Mouse (Mus musculus) MEL (cell line): ENCODE results near the gene Ets1. TPM values are rescaled to one million over a fixed set of nuclear protein-coding genes. Genes with fewer than 3 reads are reported as not detected.

ENCODE experiments used
- DNase-seq: peaks from one replicate; pipeline ENCODE4 v3.0.0; 2011; ENCODE audit warnings: low read depth, low spot score
- H3K27ac ChIP-seq: 2 replicates; pipeline ENCODE4 v1.5.1; 2012; ENCODE audit warnings: low read depth, mild to moderate bottlenecking, control low read depth, low read length, moderate library complexity; ENCODE audit not compliant: control insufficient read depth
- H3K27me3 ChIP-seq, 2 experiments: fragments of 150-350 bp in 1 of 2; sonication (generic) in 1 of 2; 2 replicates each; pipeline ENCODE4 v1.6.1; 2012; ENCODE audit warnings: low read length in 2 of 2, mild to moderate bottlenecking in 2 of 2, improper control_type of control experiment in 1 of 2, moderate library complexity in 1 of 2; ENCODE audit not compliant: insufficient read depth in 2 of 2, control insufficient read depth in 1 of 2
- H3K36me3 ChIP-seq, 2 experiments: 2 replicates each; pipeline ENCODE4 v1.6.1; 2012 to 2014; ENCODE audit warnings: low read length in 2 of 2, improper control_type of control experiment in 1 of 2, inconsistent platforms in 1 of 2, mild to moderate bottlenecking in 1 of 2; ENCODE audit not compliant: insufficient read depth in 2 of 2, control insufficient read depth in 1 of 2
- H3K4me1 ChIP-seq, 2 experiments: fragments of 150-350 bp in 1 of 2; sonication (generic) in 1 of 2; 2 replicates each; pipeline ENCODE4 v1.6.1; 2012; ENCODE audit warnings: low read length in 2 of 2, improper control_type of control experiment in 1 of 2, mild to moderate bottlenecking in 1 of 2; ENCODE audit not compliant: insufficient read depth in 2 of 2, control insufficient read depth in 1 of 2
- H3K4me3 ChIP-seq, 2 experiments: fragments of 150-350 bp in 1 of 2; sonication (generic) in 1 of 2; 2 replicates each; pipeline ENCODE4 v1.5.1; 2012; ENCODE audit warnings: low read depth in 2 of 2, low read length in 2 of 2, mild to moderate bottlenecking in 2 of 2, moderate library complexity in 2 of 2, control low read depth in 1 of 2, improper control_type of control experiment in 1 of 2; ENCODE audit not compliant: control insufficient read depth in 1 of 2, insufficient read depth in 1 of 2
- H3K79me2 ChIP-seq: 2 replicates; pipeline ENCODE4 v1.6.1; 2012; ENCODE audit warnings: mild to moderate bottlenecking, low read length, moderate library complexity; ENCODE audit not compliant: control insufficient read depth, poor library complexity, insufficient read depth
- H3K9ac ChIP-seq: 2 replicates; pipeline ENCODE4 v1.6.1; 2012; ENCODE audit warnings: low read depth, mild to moderate bottlenecking, control low read depth, low read length, moderate library complexity; ENCODE audit not compliant: control insufficient read depth, poor library complexity, severe bottlenecking
- H3K9me3 ChIP-seq: fragments of 150-350 bp; sonication (generic); replicated peaks from 2 replicates; pipeline ENCODE4 v1.6.1; 2012; ENCODE audit warnings: mild to moderate bottlenecking, low read length, improper control_type of control experiment, moderate library complexity; ENCODE audit not compliant: insufficient read depth
- CHD1 ChIP-seq: IDR thresholded peaks from 2 replicates; pipeline ENCODE4 v1.6.1; 2012; ENCODE audit warnings: low read depth, mild to moderate bottlenecking, inconsistent platforms, low read length, improper control_type of control experiment
- CHD2 ChIP-seq: IDR thresholded peaks from 2 replicates; pipeline ENCODE4 v1.6.1; 2011; ENCODE audit warnings: low read length, improper control_type of control experiment
- CTCF ChIP-seq, 3 experiments: IDR thresholded peaks in 2 of 3; conservative IDR thresholded peaks in 1 of 3; 2 replicates each; pipeline ENCODE4 v1.5.1; 2011 to 2012; ENCODE audit warnings: low read length in 3 of 3, low read depth in 2 of 3, mild to moderate bottlenecking in 2 of 3, improper control_type of control experiment in 1 of 3, inconsistent platforms in 1 of 3, mixed read lengths in 1 of 3, moderate library complexity in 1 of 3; ENCODE audit not compliant: control insufficient read depth in 1 of 3, insufficient read depth in 1 of 3, poor library complexity in 1 of 3, severe bottlenecking in 1 of 3
- E2F4 ChIP-seq: IDR thresholded peaks from 2 replicates; pipeline ENCODE4 v1.6.1; 2011; ENCODE audit warnings: low read depth, low read length, improper control_type of control experiment, borderline replicate concordance
- EP300 ChIP-seq, 2 experiments: IDR thresholded peaks; 2 replicates each; pipeline ENCODE4 v1.6.1; 2011; ENCODE audit warnings: improper control_type of control experiment in 2 of 2, low read length in 2 of 2, low read depth in 1 of 2, mild to moderate bottlenecking in 1 of 2
- GABPA ChIP-seq: IDR thresholded peaks from 2 replicates; pipeline ENCODE4 v1.6.1; 2012; ENCODE audit warnings: low read depth, mild to moderate bottlenecking, inconsistent platforms, low read length, improper control_type of control experiment, moderate library complexity
- GATA1 ChIP-seq: IDR thresholded peaks from 2 replicates; pipeline ENCODE4 v1.6.1; 2011; ENCODE audit warnings: low read depth, low read length, improper control_type of control experiment
- HCFC1 ChIP-seq: IDR thresholded peaks from 2 replicates; pipeline ENCODE4 v1.6.1; 2012; ENCODE audit warnings: low read depth, mild to moderate bottlenecking, inconsistent platforms, low read length, improper control_type of control experiment, moderate library complexity
- JUND ChIP-seq: IDR thresholded peaks from 2 replicates; pipeline ENCODE4 v1.6.1; 2011; ENCODE audit warnings: low read depth, mild to moderate bottlenecking, improper control_type of control experiment, low read length
- MAX ChIP-seq: IDR thresholded peaks from 2 replicates; pipeline ENCODE4 v1.6.1; 2011; ENCODE audit warnings: low read length, improper control_type of control experiment
- MEF2A ChIP-seq: IDR thresholded peaks from 2 replicates; pipeline ENCODE4 v1.6.1; 2014; ENCODE audit warnings: low read depth, mild to moderate bottlenecking, inconsistent platforms, low read length, improper control_type of control experiment; ENCODE audit not compliant: poor library complexity, insufficient replicate concordance, severe bottlenecking; ENCODE audit errors: extremely low read depth
- POLR2A ChIP-seq, 2 experiments: IDR thresholded peaks; 2 replicates each; pipeline ENCODE4 v1.6.1; 2011 to 2012; ENCODE audit warnings: low read length in 2 of 2, mild to moderate bottlenecking in 2 of 2, control low read depth in 1 of 2, improper control_type of control experiment in 1 of 2, low read depth in 1 of 2, moderate library complexity in 1 of 2; ENCODE audit not compliant: control insufficient read depth in 1 of 2, insufficient read depth in 1 of 2, poor library complexity in 1 of 2
- POLR2AphosphoS5 ChIP-seq: IDR thresholded peaks from 2 replicates; pipeline ENCODE4 v1.6.1; 2012; ENCODE audit warnings: low read depth, borderline replicate concordance, mild to moderate bottlenecking, inconsistent platforms, low read length, moderate library complexity, mixed read lengths
- RAD21 ChIP-seq: IDR thresholded peaks from 2 replicates; pipeline ENCODE4 v1.6.1; 2011; ENCODE audit warnings: mild to moderate bottlenecking, low read depth, low read length, improper control_type of control experiment
- RCOR1 ChIP-seq: IDR thresholded peaks from 2 replicates; pipeline ENCODE4 v1.6.1; 2012; ENCODE audit warnings: low read depth, mild to moderate bottlenecking, inconsistent platforms, low read length, improper control_type of control experiment
- SIN3A ChIP-seq: IDR thresholded peaks from 2 replicates; pipeline ENCODE4 v1.6.1; 2012; ENCODE audit warnings: low read length, improper control_type of control experiment, inconsistent platforms
- TAL1 ChIP-seq: IDR thresholded peaks from 2 replicates; pipeline ENCODE4 v1.6.1; 2012; ENCODE audit warnings: mild to moderate bottlenecking, inconsistent platforms, low read length, moderate library complexity, mixed read lengths
- TBP ChIP-seq: IDR thresholded peaks from 2 replicates; pipeline ENCODE4 v1.8.0; 2011; ENCODE audit warnings: low read depth, low read length, improper control_type of control experiment
- TCF12 ChIP-seq: IDR thresholded peaks from 2 replicates; pipeline ENCODE4 v1.6.1; 2014; ENCODE audit warnings: low read depth, mild to moderate bottlenecking, inconsistent platforms, low read length, improper control_type of control experiment, moderate library complexity
- UBTF ChIP-seq: IDR thresholded peaks from 2 replicates; pipeline ENCODE4 v1.6.1; 2012; ENCODE audit warnings: low read depth, mild to moderate bottlenecking, inconsistent platforms, low read length, improper control_type of control experiment, moderate library complexity, borderline replicate concordance; ENCODE audit not compliant: insufficient read depth
- USF1 ChIP-seq: IDR thresholded peaks from 2 replicates; pipeline ENCODE4 v1.6.1; 2014; ENCODE audit warnings: low read depth, mild to moderate bottlenecking, inconsistent platforms, low read length, improper control_type of control experiment, moderate library complexity
- ZC3H11A ChIP-seq: IDR thresholded peaks from 2 replicates; pipeline ENCODE4 v1.6.1; 2012; ENCODE audit warnings: low read depth, mild to moderate bottlenecking, inconsistent platforms, low read length, improper control_type of control experiment
- ZMIZ1 ChIP-seq: IDR thresholded peaks from 2 replicates; pipeline ENCODE4 v1.6.1; 2012; ENCODE audit warnings: low read depth, mild to moderate bottlenecking, inconsistent platforms, low read length, improper control_type of control experiment, moderate library complexity
- ZNF384 ChIP-seq: IDR thresholded peaks from 2 replicates; pipeline ENCODE4 v1.6.1; 2012; ENCODE audit warnings: low read depth, mild to moderate bottlenecking, inconsistent platforms, low read length, improper control_type of control experiment
- polyA plus RNA-seq, 2 experiments: library from polyadenylated mRNA; stranded (reverse) in 1 of 2; unstranded in 1 of 2; fragments of >175 nt in 1 of 2; fragments of >200 nt in 1 of 2; gene quantifications; 2 replicates each; pipeline versions ENCODE4 v1.2.1 to v1.2.4; 2012; ENCODE audit warnings: low replicate concordance in 2 of 2, low read depth in 1 of 2; ENCODE audit not compliant: insufficient read length in 2 of 2, insufficient read depth in 1 of 2, missing spikeins in 1 of 2
- total RNA-seq: library from RNA; depleted of rRNA; stranded (reverse); fragments of 300-350 nt; gene quantifications from 2 replicates; pipeline ENCODE4 v1.2.3, GENCODE M21; 2012

Ets1 gene
- total and polyA plus RNA-seq, 3 experiments, result 0.10 to 0.19 TPM; not detected in 1

GRCm38 (mm10) chr9:32761326-32761725 is 125.3 kb downstream of the Ets1 start:
- no peak for DNase-seq
- Histone ChIP-seq H3K4me1 (no peaks in the 10 kb centered on the region), H3K79me2 (no peaks in the 10 kb centered on the region), H3K9me3 (no peaks in the 10 kb centered on the region), H3K27ac (no peak overlapping the region), H3K36me3 (no peaks in the 10 kb centered on the region), H3K9ac (no peak overlapping the region), H3K27me3 (no peaks in the 10 kb centered on the region), H3K4me3 (no peak overlapping the region)
- TF ChIP-seq TCF12 (no peak), CTCF (IDR thresholded peaks at IDR 0.05 in 2 of 3, conservative IDR thresholded peaks at IDR 0.05 in 1 of 3; ENCODE audit: control insufficient read depth in 1 of 3, insufficient read depth in 1 of 3, low read depth in 2 of 3, low read length in 3 of 3, poor library complexity in 1 of 3, severe bottlenecking in 1 of 3) (no peak), ZMIZ1 (no peak), ZNF384 (no peak), CHD2 (no peak), E2F4 (no peak), TBP (no peak), UBTF (no peak), SIN3A (no peak), GABPA (no peak), POLR2A (IDR thresholded peaks at IDR 0.05; ENCODE audit: control insufficient read depth in 1 of 2, insufficient read depth in 1 of 2, low read depth in 1 of 2, low read length in 2 of 2, poor library complexity in 1 of 2) (no peak)

GRCm38 (mm10) chr9:32764374-32764773 is 128.4 kb downstream of the Ets1 start:
- Histone ChIP-seq H3K9ac (no peak overlapping the region), H3K9me3 (no peaks in the 10 kb centered on the region), H3K4me3 (no peak overlapping the region), H3K36me3 (no peaks in the 10 kb centered on the region), H3K27ac (no peak overlapping the region), H3K27me3 (no peaks in the 10 kb centered on the region), H3K79me2 (no peaks in the 10 kb centered on the region), H3K4me1 (no peaks in the 10 kb centered on the region)
- DNase-seq, result no peak
- TF ChIP-seq POLR2AphosphoS5 (no peak), RCOR1 (no peak), TAL1 (no peak), CHD2 (no peak), ZNF384 (no peak), POLR2A (IDR thresholded peaks at IDR 0.05; ENCODE audit: control insufficient read depth in 1 of 2, insufficient read depth in 1 of 2, low read depth in 1 of 2, low read length in 2 of 2, poor library complexity in 1 of 2) (no peak), JUND (no peak), USF1 (no peak), UBTF (no peak)

GRCm38 (mm10) chr9:32765123-32765522 is 129.1 kb downstream of the Ets1 start:
- H3K27ac ChIP-seq, result no peak overlapping the region
- H3K9ac ChIP-seq, result no peak overlapping the region
- H3K27me3 ChIP-seq, result no peaks in the 10 kb centered on the region
- no peaks in the 10 kb centered on the region for H3K36me3 ChIP-seq
- H3K4me3 ChIP-seq, result no peak overlapping the region
- no peaks in the 10 kb centered on the region for H3K9me3 ChIP-seq
- H3K4me1 ChIP-seq, result no peaks in the 10 kb centered on the region
- no peak for DNase-seq
- H3K79me2 ChIP-seq, result no peaks in the 10 kb centered on the region
- TF ChIP-seq POLR2AphosphoS5 (no peak), CHD2 (no peak), EP300 (IDR thresholded peaks at IDR 0.05; ENCODE audit: low read depth in 1 of 2, low read length in 2 of 2) (no peak), MAX (no peak), TBP (no peak), JUND (no peak), CTCF (IDR thresholded peaks at IDR 0.05 in 2 of 3, conservative IDR thresholded peaks at IDR 0.05 in 1 of 3; ENCODE audit: control insufficient read depth in 1 of 3, insufficient read depth in 1 of 3, low read depth in 2 of 3, low read length in 3 of 3, poor library complexity in 1 of 3, severe bottlenecking in 1 of 3) (no peak), ZMIZ1 (no peak), USF1 (no peak), MEF2A (no peak), GATA1 (no peak), POLR2A (IDR thresholded peaks at IDR 0.05; ENCODE audit: control insufficient read depth in 1 of 2, insufficient read depth in 1 of 2, low read depth in 1 of 2, low read length in 2 of 2, poor library complexity in 1 of 2) (no peak), UBTF (no peak), HCFC1 (no peak), ZC3H11A (no peak), TAL1 (no peak), RAD21 (no peak), CHD1 (no peak)
